Comparison of ENCODE assay signal across 12 mouse cellular contexts in the genomic region with DNA sequence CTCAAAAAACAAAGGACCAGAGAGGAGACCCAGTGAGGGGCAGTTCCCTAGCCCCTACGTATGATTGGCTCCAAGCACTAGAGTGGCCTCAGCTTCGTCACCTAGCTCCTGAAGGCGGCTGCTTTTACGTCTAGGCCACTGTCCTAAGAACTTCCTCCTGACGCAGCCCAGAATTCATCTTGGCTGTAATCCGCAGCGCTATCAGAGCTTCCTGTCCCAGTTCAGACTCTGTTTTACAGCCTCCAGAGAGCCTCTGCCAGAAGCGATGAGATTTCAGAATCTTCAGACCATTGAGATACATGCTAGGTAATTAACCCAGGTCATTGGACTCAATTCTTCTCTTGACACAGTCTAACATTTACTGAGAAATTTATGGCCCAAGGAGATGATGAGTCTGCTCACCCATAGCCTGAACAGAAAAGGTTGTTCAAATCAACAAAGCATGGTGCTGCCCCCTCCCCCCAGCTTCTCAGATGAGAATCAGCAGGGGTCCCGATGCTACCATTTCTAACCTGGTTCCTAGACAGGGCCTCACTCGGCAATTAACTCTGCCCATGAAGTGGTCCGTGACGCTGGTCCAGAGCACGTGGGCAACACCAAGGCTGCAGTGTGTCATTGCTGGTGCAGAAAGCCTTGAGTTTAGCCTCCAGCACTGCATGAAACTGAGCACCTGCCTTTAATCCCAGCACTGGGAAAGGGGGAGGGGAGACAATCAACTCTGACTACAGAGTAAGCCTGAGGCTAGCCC. TPM values are rescaled to one million over a fixed set of nuclear protein-coding genes. Genes with fewer than 3 reads are reported as not detected.
DNase-seq lines count a peak whose midpoint lies in the region; ATAC-seq lines count a peak whose summit lies in the region.
"Had no signal": no experiment of that assay in that cellular context is flagged by ENCODE, and none has a peak within 500 bp of the region (broad histone marks: within the 10 kb centered on the region; RNA-seq: fewer than 3 reads in every experiment).

No protein-coding gene starts in this region.

- DNase-seq in neural tube, embryonic 11.5 days (ENCODE audit: low spot score): peak; percentile 38
- DNase-seq in neural tube, embryonic 10.5 days (ENCODE audit: extremely low spot score, low spot score): no peak
- peak; percentile 30 for DNase-seq in embryonic facial prominence, embryonic 11.5 days (ENCODE audit: low spot score)
- DNase-seq in kidney, postnatal 10 days: peak; percentile 50
- no peak for DNase-seq in left cerebral cortex, adult 11 months (ENCODE audit: low spot score)
- DNase-seq in thymus, postnatal 36 days: no peak
- DNase-seq: cerebellum, postnatal 14 days; lung, postnatal 14 days; spleen, adult 18-20 months had no signal

- 22% methylated on average over 13 of the region's 13 CpGs for WGBS in neural tube, embryonic 11.5 days
- WGBS in embryonic facial prominence, embryonic 11.5 days: 43% methylated on average over 13 of the region's 13 CpGs
- WGBS in liver, embryonic 12.5 days (ENCODE audit: insufficient replicate concordance): 39% methylated on average over 13 of the region's 13 CpGs

- peak; percentile 71; the same call in 1 of the 2 replicates for ATAC-seq in neural tube, embryonic 11.5 days (ENCODE audit: insufficient read depth, low FRiP score, low TSS enrichment)
- ATAC-seq in embryonic facial prominence, embryonic 11.5 days (replicated peaks; ENCODE audit: insufficient number of reproducible peaks, low FRiP score, low TSS enrichment, low read depth): no peak
- no peak for ATAC-seq in liver, embryonic 12.5 days
- ATAC-seq: forebrain, embryonic 13.5 days had no signal

- H3K9ac ChIP-seq in neural tube, embryonic 11.5 days (ENCODE audit: low read length): no peak overlapping the region
- no peak overlapping the region for H3K9ac ChIP-seq in embryonic facial prominence, embryonic 11.5 days (replicated peaks; ENCODE audit: low read length)
- H3K9ac ChIP-seq in liver, embryonic 12.5 days: no peak overlapping the region
- H3K9ac ChIP-seq: forebrain, embryonic 13.5 days; limb, embryonic 15.5 days had no signal

- H3K4me3 ChIP-seq in neural tube, embryonic 11.5 days (ENCODE audit: low read depth, low read length): no peak overlapping the region
- H3K4me3 ChIP-seq in embryonic facial prominence, embryonic 11.5 days (ENCODE audit: low read depth, low read length): no peak overlapping the region
- no peak overlapping the region for H3K4me3 ChIP-seq in liver, embryonic 12.5 days
- H3K4me3 ChIP-seq: forebrain, embryonic 13.5 days; limb, embryonic 15.5 days had no signal

- no peaks in the 10 kb centered on the region for H3K36me3 ChIP-seq in neural tube, embryonic 11.5 days (ENCODE audit: control insufficient read depth, insufficient read depth, low read length)
- no peaks in the 10 kb centered on the region for H3K36me3 ChIP-seq in embryonic facial prominence, embryonic 11.5 days (replicated peaks; ENCODE audit: control insufficient read depth, insufficient read depth, low read depth, low read length)
- H3K36me3 ChIP-seq in liver, embryonic 12.5 days: peaks cover 28% of the 10 kb centered on the region

- no peaks in the 10 kb centered on the region for H3K9me3 ChIP-seq in neural tube, embryonic 11.5 days (ENCODE audit: control insufficient read depth, low read length)
- H3K9me3 ChIP-seq in embryonic facial prominence, embryonic 11.5 days (replicated peaks; ENCODE audit: control insufficient read depth, low read length): no peaks in the 10 kb centered on the region
- no peaks in the 10 kb centered on the region for H3K9me3 ChIP-seq in liver, embryonic 12.5 days (replicated peaks)
- H3K9me3 ChIP-seq: forebrain, embryonic 13.5 days; limb, embryonic 15.5 days had no signal

- no peak overlapping the region for H3K4me2 ChIP-seq in neural tube, embryonic 11.5 days (ENCODE audit: low read depth)
- H3K4me2 ChIP-seq in embryonic facial prominence, embryonic 11.5 days (ENCODE audit: low read depth, low read length): no peak overlapping the region
- no peak overlapping the region for H3K4me2 ChIP-seq in liver, embryonic 12.5 days
- H3K4me2 ChIP-seq: forebrain, embryonic 13.5 days; limb, embryonic 15.5 days had no signal

- H3K27ac ChIP-seq in neural tube, embryonic 11.5 days (ENCODE audit: low read depth, low read length): peak overlapping the region; percentile 50; the same call in 1 of the 2 replicates
- H3K27ac ChIP-seq in embryonic facial prominence, embryonic 11.5 days (replicated peaks; ENCODE audit: low read depth, low read length): no peak overlapping the region
- no peak overlapping the region for H3K27ac ChIP-seq in liver, embryonic 12.5 days
- H3K27ac ChIP-seq: forebrain, embryonic 13.5 days; limb, embryonic 15.5 days had no signal

- H3K27me3 ChIP-seq in neural tube, embryonic 11.5 days (ENCODE audit: control insufficient read depth, insufficient read depth, low read length): no peaks in the 10 kb centered on the region
- H3K27me3 ChIP-seq in embryonic facial prominence, embryonic 11.5 days (ENCODE audit: control insufficient read depth, insufficient read depth, low read length): no peaks in the 10 kb centered on the region
- H3K27me3 ChIP-seq in liver, embryonic 12.5 days (replicated peaks): no peaks in the 10 kb centered on the region
- H3K27me3 ChIP-seq: forebrain, embryonic 13.5 days; limb, embryonic 15.5 days had no signal

- H3K4me1 ChIP-seq in neural tube, embryonic 11.5 days (ENCODE audit: control insufficient read depth, insufficient read depth, low read length): peaks cover 4% of the 10 kb centered on the region; the same call in 1 of the 2 replicates
- H3K4me1 ChIP-seq in embryonic facial prominence, embryonic 11.5 days (ENCODE audit: control insufficient read depth, insufficient read depth, low read length): no peaks in the 10 kb centered on the region
- H3K4me1 ChIP-seq in liver, embryonic 12.5 days: no peaks in the 10 kb centered on the region
- H3K4me1 ChIP-seq: limb, embryonic 15.5 days had no signal

RNA-seq across cellular contexts. Expression of gene Abat, which starts 21.3 kb away (rescaled TPM):
- polyA plus RNA-seq in neural tube, embryonic 11.5 days (2014; fragmentation: Nextera tagmentation; extraction: Ambion mirVana): 48.8 and 60.3 TPM in 2 replicates
- polyA plus RNA-seq in embryonic facial prominence, embryonic 11.5 days (2014; fragmentation: Nextera tagmentation; extraction: Ambion mirVana): 25.6 and 26.5 TPM in 2 replicates
- 19.6 and 20.1 TPM in 2 replicates for polyA plus RNA-seq in liver, embryonic 12.5 days (2016; fragmentation: Nextera tagmentation; extraction: Ambion mirVana)

RNA-seq across cellular contexts. Expression of gene Mettl22, which starts 21.3 kb away (rescaled TPM):
- polyA plus RNA-seq in neural tube, embryonic 11.5 days (2014; fragmentation: Nextera tagmentation; extraction: Ambion mirVana): 24.4 and 30.0 TPM in 2 replicates
- 16.4 and 19.2 TPM in 2 replicates for polyA plus RNA-seq in embryonic facial prominence, embryonic 11.5 days (2014; fragmentation: Nextera tagmentation; extraction: Ambion mirVana)
- 9.7 and 10.7 TPM in 2 replicates for polyA plus RNA-seq in liver, embryonic 12.5 days (2016; fragmentation: Nextera tagmentation; extraction: Ambion mirVana)

Comparison
In these comparisons a context has a peak if more than half of its experiments do, and no peak if none do; other contexts are left out.
1. DNase-seq: peak in neural tube, embryonic 11.5 days (single experiment), embryonic facial prominence, embryonic 11.5 days (single experiment) and kidney, postnatal 10 days (single experiment); none in neural tube, embryonic 10.5 days (single experiment), left cerebral cortex, adult 11 months (single experiment) and thymus, postnatal 36 days (0 of 2).